Mouse (Mus musculus): ENCODE data around the gene Duox1. TPM values are rescaled to one million over a fixed set of nuclear protein-coding genes. Genes with fewer than 3 reads are reported as not detected.

The Duox1 gene
- not detected for polyA plus RNA-seq (2017; shearing (Covaris generic))

GRCm38 (mm10) chr2:122315372-122315771 lies at the start of gene Duox1:
Duox1 (plus strand) TSS chr2:122315672.
- no peak for ATAC-seq

- no peak for ATAC-seq
Measured at GRCm38 (mm10) chr2:122266407-122267193, 48.9 kb upstream of the Duox1 start.

DNA sequence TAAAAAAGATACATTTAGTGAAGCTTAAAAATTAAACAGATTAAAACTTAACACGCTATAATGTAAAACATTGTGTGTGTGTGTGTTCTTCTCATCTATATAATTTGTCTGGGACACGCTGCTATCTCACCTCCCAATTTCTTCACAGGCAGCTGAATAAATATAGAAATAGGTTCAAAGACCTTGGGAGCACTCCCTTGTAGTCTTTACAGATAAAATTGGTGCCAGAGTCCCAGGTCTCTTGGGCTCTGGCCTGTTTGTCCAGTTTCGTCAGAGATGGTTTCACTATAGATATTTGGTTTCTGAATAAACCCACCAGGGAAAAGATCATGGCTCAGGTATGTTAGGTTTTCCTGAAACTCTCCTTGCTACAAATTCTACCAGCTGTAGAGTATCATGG lies 36.7 kb upstream of the Duox1 start:
- no peak for ATAC-seq

- ATAC-seq, result no peak
Measured at GRCm38 (mm10) chr2:122284091-122284490, 31.4 kb upstream of the Duox1 start.

DNA sequence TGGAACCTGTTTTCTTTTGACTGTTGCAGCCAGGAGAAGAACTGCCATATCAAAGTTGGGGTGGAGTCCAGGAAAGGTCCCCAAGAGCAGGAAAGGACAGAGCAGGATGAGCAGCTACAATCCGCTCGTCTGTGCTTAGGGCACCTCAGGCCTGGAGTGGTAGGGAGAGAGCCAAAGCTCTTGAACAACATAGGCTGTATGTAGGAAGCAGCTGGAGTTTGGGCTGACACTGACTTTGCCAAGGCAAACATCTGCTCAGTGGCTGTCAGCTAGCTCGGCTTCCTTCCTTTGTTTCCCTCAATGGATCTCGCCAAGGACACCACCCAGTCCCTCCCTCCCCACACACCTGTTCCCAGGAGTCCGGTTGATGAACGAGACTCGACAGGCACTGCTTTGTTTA lies 29.3 kb upstream of the Duox1 start:
- ATAC-seq, result no peak

GRCm38 (mm10) chr2:122294916-122295315 lies 20.6 kb upstream of the Duox1 start:
- ATAC-seq, result no peak

DNA sequence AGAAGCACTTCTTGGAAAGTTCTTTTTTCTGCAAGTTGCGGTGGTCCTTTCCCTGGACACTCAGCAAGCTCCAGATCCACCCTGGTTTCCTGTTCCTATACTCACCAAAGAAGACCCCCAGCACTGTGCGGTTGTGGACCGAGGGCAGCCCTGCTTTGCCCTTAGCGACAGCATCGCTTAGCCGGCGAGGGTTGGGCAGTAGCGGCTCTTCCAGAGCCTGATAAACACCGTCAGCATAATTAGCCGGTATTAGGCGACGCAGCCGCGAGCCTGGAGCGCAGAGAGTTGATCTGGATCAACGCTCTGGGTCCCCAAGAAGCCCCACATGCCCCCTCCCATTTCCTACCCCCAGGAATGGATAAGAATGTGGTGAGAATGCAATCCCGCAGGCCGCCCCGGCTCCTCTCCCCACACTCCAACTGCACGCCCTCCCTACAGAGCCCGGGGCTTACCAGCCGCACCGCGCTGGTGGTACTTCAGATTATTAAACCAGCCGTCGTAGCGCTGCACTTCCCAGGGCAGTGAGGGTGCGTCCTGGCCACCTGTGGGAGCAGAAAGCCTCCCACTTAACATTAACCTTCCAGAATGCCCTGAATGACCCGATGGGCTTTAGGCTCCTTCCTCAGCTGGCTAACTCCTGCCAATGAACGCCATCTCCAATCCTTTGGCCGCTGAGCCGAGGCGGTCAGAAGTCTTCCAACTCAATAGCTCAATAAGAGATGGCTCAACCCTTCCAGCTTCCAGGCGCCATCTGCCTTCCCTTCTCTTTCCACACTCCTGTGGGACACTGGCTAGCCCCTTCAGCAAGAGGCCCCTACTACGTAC lies 18.0 kb upstream of the Duox1 start:
- ATAC-seq, result no peak

DNA sequence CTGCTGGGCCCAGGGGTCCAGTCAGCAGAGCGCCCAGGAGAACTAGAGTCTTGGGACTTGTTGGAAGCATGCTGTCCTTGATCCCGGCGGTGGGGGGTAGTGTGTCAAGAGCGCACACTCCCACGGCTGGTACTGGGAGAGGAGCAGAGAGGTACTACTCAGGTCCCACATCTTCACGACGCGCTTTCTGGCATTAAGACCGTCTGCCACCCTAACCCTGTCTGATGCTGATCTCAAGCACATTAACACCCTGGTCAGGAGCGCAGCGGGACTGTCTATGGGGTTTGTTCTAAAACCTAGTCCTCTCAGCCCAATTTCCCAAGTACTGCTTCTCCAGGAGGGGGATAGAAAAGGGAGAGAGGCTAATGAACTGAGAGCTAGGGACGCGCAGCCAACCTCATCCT lies 17.4 kb upstream of the Duox1 start, which contains the start of gene Duox2:
Gene Duox2, minus strand, starts transcription at position 354 of the 404 bp plus-strand sequence.
- ATAC-seq, result no peak

GRCm38 (mm10) chr2:122298596-122299490 lies 16.6 kb upstream of the Duox1 start, which contains the start of gene Duoxa2:
Duoxa2 (plus strand) TSS chr2:122298900.
- peak; percentile 36 for ATAC-seq

- ATAC-seq, result no peak
Measured at GRCm38 (mm10) chr2:122299911-122300655, 15.4 kb upstream of the Duox1 start.

DNA sequence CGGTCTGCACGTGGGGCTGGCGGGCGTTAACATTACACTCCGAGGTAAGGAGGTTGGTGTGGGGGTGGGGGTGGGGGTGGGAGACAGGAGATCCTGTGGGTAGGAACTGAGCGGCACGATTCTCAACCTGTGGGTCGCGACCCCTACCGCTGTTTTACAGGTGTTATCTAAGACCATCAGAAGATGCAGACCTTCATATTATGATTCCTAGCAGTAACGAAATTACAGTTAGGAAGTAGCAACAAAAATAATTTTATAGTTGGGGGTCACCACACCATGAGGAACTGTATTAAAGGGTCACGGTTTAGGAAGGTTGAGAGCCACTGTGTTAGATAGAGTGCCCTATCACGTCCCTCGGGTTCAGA lies 14.8 kb upstream of the Duox1 start:
- no peak for ATAC-seq

DNA sequence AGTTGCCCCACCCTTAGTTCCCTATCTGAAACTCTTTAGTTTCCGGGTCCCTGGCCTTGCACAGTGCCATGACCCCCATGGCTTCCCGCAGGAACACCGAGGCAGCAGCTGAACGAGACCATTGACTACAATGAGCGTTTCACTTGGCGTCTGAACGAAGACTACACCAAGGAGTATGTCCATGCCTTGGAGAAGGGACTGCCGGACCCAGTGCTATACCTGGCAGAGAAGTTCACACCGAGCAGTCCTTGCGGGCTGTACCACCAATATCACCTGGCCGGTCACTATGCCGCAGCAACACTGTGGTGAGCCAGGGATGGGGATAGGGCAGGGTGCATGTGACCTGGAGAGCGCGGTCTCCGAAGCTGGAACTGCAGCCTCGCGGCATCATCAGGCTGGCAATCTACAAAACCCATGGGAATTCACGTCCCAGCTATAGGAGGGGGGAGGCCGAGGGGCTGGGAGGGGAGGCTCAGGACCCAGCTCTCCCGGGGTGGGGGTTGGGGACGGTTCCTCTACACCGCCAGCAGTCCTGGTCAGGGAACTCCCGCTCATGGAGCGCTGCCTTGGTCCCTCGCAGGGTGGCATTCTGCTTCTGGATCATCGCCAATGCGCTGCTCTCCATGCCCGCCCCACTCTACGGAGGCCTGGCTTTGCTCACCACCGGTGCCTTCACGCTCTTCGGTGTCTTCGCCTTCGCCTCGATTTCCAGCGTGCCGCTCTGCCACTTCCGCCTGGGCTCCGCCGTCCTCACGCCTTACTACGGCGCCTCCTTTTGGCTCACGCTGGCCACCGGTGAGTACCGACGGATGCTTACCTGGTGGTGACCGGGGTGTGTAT lies 14.2 kb upstream of the Duox1 start:
- peak; percentile 45 for ATAC-seq

DNA sequence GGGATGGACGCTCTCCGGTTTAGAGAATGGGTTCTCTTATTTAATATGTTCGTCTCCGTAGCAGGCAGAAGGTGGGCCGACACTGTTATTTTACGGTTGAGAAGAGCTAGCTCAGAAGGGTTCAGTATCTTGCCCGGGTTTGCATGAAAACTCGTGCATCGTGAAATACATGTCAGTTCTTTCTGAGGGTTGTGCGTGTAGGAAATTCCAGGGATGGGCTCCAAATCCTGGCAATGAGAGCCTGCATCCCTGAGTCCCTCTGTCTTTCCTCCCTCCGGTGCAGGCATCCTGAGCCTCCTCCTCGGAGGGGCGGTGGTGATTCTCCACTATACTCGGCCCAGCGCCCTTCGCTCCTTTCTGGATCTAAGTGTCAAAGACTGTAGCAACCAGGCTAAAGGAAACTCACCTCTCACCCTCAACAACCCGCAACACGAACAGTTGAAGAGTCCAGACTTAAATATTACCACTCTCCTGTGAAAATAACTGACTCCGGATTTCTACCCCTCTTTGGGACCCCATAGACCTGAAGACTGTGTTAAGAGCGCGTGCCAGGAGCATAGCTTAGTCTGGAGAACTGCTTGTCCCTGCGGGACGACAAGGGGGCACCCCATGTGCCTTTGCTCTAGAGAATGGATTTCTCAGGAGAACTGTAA lies 13.4 kb upstream of the Duox1 start:
- ATAC-seq, result no peak

DNA sequence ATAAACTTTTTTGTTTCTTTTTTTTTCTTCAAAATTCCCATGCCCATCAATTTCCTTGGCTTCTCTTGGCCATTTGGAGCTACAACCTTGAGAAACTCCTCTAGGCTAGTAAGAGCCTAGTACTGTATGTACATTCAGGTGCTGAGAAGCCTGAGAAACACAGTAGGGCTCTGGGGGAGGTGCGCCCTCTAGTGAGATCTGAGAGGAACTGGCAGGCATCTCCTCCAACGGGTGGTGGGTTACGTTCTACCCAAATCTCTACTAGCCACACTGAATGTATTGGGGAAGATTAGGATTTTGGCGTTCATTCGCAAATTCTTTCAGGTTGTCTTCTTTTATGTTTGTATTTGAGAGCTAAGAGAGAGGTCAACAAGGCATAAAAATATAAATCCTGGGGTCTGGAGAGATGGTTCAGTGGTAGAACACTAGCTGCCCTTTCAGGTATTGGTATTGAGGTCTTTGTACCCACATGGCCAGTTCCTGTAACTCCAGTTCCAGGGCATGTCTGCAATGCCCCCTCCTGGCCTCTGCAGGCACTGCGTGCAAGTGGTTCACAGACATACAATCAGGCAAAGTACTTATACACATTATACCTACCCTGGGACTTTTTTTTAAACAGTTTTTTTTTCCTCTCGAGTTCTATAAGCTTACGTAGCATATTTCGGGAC lies 12.8 kb upstream of the Duox1 start:
- ATAC-seq, result peak; percentile 73

DNA sequence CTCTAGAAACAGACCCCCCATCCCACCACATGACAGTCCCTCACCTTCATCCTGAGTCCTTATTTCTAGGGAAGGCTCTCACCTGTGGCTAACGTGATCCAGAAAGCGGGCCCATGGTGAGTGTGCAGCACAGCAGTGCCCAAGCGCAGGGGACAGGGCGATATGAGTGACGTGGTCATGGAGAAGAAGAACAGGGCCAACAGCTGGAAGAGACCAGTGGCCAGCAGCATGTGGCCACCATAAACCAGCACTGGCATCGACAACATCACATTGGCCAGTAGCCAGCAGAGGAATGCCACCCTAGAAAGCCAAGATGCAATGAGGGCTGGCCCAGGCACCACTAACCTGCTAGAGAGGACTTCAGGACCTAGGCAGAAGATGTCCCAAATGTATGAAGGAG lies 10.9 kb upstream of the Duox1 start:
- no peak for ATAC-seq

- no peak for ATAC-seq
Measured at GRCm38 (mm10) chr2:122305097-122305892, 10.2 kb upstream of the Duox1 start.

DNA sequence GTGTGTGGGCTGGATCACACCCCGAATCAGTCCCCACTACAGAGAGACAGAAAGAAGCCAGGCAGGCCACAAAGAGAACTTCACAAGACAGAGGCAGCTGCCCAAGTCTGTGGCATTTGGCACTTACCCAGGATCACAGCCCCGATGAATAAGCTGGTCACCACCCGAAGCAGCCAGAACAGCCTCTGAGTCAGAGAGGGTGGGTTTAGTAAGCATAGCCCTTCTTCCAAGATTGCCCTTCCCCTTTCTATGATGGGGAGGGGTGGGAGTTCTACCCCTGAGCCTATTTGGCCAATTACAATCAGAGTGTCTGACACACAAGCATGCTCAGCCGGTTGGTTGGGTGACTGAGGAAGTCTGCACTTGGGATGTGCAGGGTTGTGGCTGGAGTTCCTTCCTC lies 9.3 kb upstream of the Duox1 start:
- ATAC-seq, result no peak

- ATAC-seq, result no peak
Measured at GRCm38 (mm10) chr2:122309647-122310046, 5.8 kb upstream of the Duox1 start.

- no peak for ATAC-seq
Measured at GRCm38 (mm10) chr2:122311561-122311960, 3.9 kb upstream of the Duox1 start.

All from inflammation-experienced regulatory T-cells, adult 6 months (primary cell).